27 mouse cellular contexts compared by ENCODE assay signal in the genomic region with DNA sequence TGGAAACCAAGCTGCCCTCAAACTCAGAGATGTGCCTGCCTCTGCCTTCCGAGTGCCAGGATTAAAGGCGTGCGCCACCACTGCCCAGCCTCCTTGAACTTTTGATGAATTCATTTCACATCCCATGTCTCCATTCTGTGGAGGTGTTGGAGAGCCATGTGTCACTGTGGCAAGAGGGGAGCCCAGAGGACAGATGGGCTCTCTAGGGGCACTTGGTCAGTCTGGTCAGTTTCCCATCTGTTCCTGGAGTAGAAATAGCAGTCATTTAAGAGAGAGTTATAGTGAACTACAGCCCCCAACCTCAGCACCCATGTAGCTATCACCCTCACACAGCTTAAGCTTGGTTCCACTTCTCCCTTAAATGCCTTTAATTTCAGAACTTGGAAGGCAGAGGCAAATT.
"Had no signal": no experiment of that assay in that cellular context is flagged by ENCODE, and none has a peak within 500 bp of the region (broad histone marks: within the 10 kb centered on the region; RNA-seq: fewer than 3 reads in every experiment).

No protein-coding gene starts in this region.

- H3K36me3 ChIP-seq: heart, embryonic 10.5 days; heart, embryonic 12.5 days; hindbrain, embryonic 10.5 days; hindbrain, embryonic 12.5 days; intestine, embryonic 15.5 days; limb, embryonic 10.5 days; limb, embryonic 12.5 days; liver, embryonic 13.5 days; liver, embryonic 15.5 days had no signal

- ATAC-seq: hindbrain, embryonic 16.5 days; inflammation-experienced regulatory T-cells, adult 6 months had no signal

- H3K4me2 ChIP-seq: heart, embryonic 12.5 days; hindbrain, embryonic 12.5 days; hindbrain, embryonic 14.5 days; intestine, embryonic 15.5 days; limb, embryonic 12.5 days; liver, embryonic 11.5 days; liver, embryonic 13.5 days; liver, embryonic 15.5 days had no signal

- H3K9ac ChIP-seq: heart, embryonic 12.5 days; hindbrain, embryonic 12.5 days; hindbrain, embryonic 14.5 days; intestine, embryonic 15.5 days; limb, embryonic 12.5 days; liver, embryonic 13.5 days; liver, embryonic 15.5 days had no signal

- H3K27ac ChIP-seq: gastrocnemius, adult 2 months; heart, embryonic 10.5 days; hindbrain, embryonic 10.5 days; hindbrain, embryonic 12.5 days; hindbrain, embryonic 14.5 days; intestine, embryonic 15.5 days; layer of hippocampus, adult 2 months; left cerebral cortex, adult 2 months; limb, embryonic 10.5 days; limb, embryonic 12.5 days; liver, embryonic 13.5 days; liver, embryonic 15.5 days had no signal

- DNase-seq: gastrocnemius, adult 2 months; gastrocnemius, postnatal 10 days; gastrocnemius, postnatal 25 days; heart, adult 18-20 months; heart, postnatal 10 days; heart, postnatal 4 days; kidney, adult 18-20 months; kidney, adult 8-10 months; kidney, postnatal 10 days; kidney, postnatal 25 days; kidney, postnatal 4 days; liver; liver, embryonic 13.5 days had no signal

- H3K4me3 ChIP-seq: gastrocnemius, adult 2 months; heart, embryonic 10.5 days; heart, embryonic 12.5 days; hindbrain, embryonic 10.5 days; hindbrain, embryonic 12.5 days; intestine, embryonic 15.5 days; layer of hippocampus, adult 2 months; left cerebral cortex, adult 2 months; limb, embryonic 10.5 days; limb, embryonic 12.5 days; liver, embryonic 13.5 days; liver, embryonic 15.5 days had no signal

- H3K9me3 ChIP-seq: heart, embryonic 10.5 days; heart, embryonic 12.5 days; hindbrain, embryonic 10.5 days; hindbrain, embryonic 12.5 days; intestine, embryonic 15.5 days; limb, embryonic 10.5 days; limb, embryonic 12.5 days; liver, embryonic 13.5 days; liver, embryonic 15.5 days had no signal

- H3K27me3 ChIP-seq: intestine, embryonic 15.5 days; liver, embryonic 15.5 days had no signal
